Mouse (Mus musculus) hindbrain, embryonic 12.5 days (tissue): ENCODE data around the gene Etnk1. TPM values are rescaled to one million over a fixed set of nuclear protein-coding genes. Genes with fewer than 3 reads are reported as not detected.

ENCODE experiments used
- ATAC-seq: fragments of 200-750 bp; cut with Nextera tagmentation; 2 replicates; pipeline ENCODE4 v1.8.0; 2017; ENCODE audit warnings: moderate TSS enrichment; ENCODE audit not compliant: low FRiP score
- H3K27ac ChIP-seq: fragments of 300-500 bp; sonication (generic); 2 replicates; pipeline ENCODE4 v1.5.1; 2016; ENCODE audit warnings: mild to moderate bottlenecking
- H3K27me3 ChIP-seq: fragments of 300-500 bp; sonication (generic); 2 replicates; pipeline ENCODE4 v1.6.1; 2016; ENCODE audit warnings: mild to moderate bottlenecking
- H3K36me3 ChIP-seq: fragments of 300-500 bp; sonication (generic); 2 replicates; pipeline ENCODE4 v1.6.1; 2016; ENCODE audit warnings: mild to moderate bottlenecking
- H3K4me1 ChIP-seq: fragments of 300-500 bp; sonication (generic); 2 replicates; pipeline ENCODE4 v1.6.1; 2016
- H3K4me2 ChIP-seq: fragments of 300-500 bp; sonication (generic); replicated peaks from 2 replicates; pipeline ENCODE4 v1.6.1; 2016; ENCODE audit warnings: mild to moderate bottlenecking
- H3K4me3 ChIP-seq: fragments of 300-500 bp; sonication (generic); 2 replicates; pipeline ENCODE4 v1.5.1; 2016; ENCODE audit warnings: mild to moderate bottlenecking
- H3K9ac ChIP-seq: fragments of 300-500 bp; sonication (generic); 2 replicates; pipeline ENCODE4 v1.6.1; 2016; ENCODE audit warnings: mild to moderate bottlenecking, moderate library complexity
- H3K9me3 ChIP-seq: fragments of 300-500 bp; sonication (generic); replicated peaks from 2 replicates; pipeline ENCODE4 v1.6.1; 2016; ENCODE audit warnings: mild to moderate bottlenecking
- WGBS: fragments of 180-500 bp; shearing (Covaris S2); methylation state at CpG from one replicate; pipeline ENCODE4 v1.1.7; 2016; 5-methylcytosine and 5-hydroxymethylcytosine counted together
- polyA plus RNA-seq: library from polyadenylated mRNA; unstranded; fragments of >200 nt; fragmentation: Nextera tagmentation; extraction: Ambion mirVana; gene quantifications from 2 replicates; pipeline ENCODE4 v1.2.1, GENCODE M21; 2016

The Etnk1 gene
- polyA plus RNA-seq, 1 experiment from 2014 or later, result 45.9 TPM

DNA sequence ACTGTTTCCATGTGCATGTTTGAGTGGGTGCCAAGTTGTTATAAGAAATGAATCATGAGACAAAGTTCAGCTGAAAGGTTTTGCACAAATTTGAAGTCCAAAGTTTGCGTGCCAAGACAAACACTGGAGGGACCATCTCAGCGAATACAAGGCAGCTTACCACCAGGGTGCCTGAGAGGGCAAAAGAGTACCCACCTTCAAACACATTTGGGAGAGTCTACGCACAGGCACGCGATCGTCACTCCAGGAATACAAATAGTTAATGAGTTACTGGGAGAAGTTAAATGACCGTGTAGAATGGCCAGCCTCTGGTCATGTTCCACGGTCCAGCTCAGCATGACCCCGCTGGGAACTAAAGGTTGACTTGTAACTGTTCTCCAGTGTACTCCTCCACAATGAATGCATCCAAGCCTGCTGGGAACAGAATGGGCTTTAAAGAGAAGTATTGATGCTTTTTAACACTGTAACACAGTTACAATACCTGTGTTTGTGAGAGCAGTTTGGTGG, 14.6 kb upstream of the Etnk1 start:
- Histone ChIP-seq H3K27ac (no peak overlapping the region), H3K4me1 (0 out of 2 replicates have a peak, but pooled peaks cover 9% of the 10 kb centered on the region), H3K9me3 (no peaks in the 10 kb centered on the region), H3K4me3 (no peak overlapping the region), H3K9ac (no peak overlapping the region), H3K36me3 (no peaks in the 10 kb centered on the region), H3K4me2 (no peak overlapping the region), H3K27me3 (0 out of 2 replicates have a peak, but pooled peaks cover 3% of the 10 kb centered on the region)
- 15% methylated on average over 9 of the region's 9 CpGs for WGBS
- ATAC-seq, result no peak

DNA sequence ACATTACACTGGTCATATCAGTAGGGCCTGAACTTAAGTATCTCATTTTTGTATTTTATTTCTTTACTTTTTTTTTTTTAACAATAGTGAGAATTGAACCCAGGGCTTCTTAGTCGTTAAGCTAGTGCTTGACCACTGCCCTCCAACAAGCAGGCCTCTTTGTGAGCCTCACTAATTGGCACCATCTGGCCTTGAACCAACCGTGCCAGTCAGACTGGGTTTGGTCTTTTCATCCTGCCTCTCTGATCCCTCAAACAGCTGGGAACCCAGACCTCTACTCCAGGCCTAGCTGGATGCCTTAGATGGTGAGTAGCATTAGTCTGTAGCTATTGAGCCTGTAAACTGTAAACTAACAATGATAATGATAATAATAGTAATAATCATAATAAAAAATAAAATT, 13.9 kb upstream of the Etnk1 start:
- Histone ChIP-seq H3K4me2 (no peak overlapping the region), H3K27me3 (0 out of 2 replicates have a peak, but pooled peaks cover 3% of the 10 kb centered on the region), H3K9me3 (no peaks in the 10 kb centered on the region), H3K36me3 (no peaks in the 10 kb centered on the region), H3K4me1 (0 out of 2 replicates have a peak, but pooled peaks cover 9% of the 10 kb centered on the region), H3K27ac (no peak overlapping the region), H3K4me3 (no peak overlapping the region), H3K9ac (no peak overlapping the region)
- WGBS, result 23% methylated on average over 2 of the region's 2 CpGs
- ATAC-seq, result no peak

DNA sequence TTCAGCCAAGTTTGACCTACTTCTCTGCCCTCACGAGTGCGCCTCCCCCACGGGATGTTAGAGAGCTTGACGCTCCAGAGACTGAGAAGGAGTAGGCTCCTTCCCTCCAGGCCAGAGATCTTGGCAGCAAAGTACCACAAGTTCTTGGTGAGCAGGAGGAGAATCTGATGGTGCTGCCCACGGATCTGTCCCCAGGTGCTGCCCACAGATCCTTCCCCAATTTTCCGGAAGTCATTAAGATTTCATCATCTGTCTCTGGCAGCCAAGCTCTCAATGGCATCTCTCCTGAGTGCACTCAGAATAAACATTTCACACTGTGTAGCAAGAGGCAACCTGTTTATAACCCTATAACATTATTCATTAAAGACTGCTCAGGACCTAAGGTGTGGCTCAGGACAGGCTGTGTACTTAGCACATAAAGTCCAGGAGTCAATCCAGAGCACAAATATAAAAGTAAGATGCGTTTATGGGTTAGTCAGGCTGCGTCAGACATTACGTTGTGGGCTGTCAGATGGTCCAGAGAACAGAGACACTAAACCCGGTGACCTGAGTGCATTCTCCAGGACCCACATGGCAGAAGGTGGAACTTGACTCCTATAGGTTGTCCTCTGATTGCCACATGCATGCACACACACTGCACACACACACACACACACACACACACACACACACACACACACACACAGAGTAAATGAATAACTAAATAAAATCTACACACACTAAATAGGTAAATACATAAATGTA, 13.1 kb upstream of the Etnk1 start:
- Histone ChIP-seq H3K27me3 (0 out of 2 replicates have a peak, but pooled peaks cover 3% of the 10 kb centered on the region), H3K4me2 (no peak overlapping the region), H3K9ac (no peak overlapping the region), H3K4me3 (no peak overlapping the region), H3K27ac (no peak overlapping the region), H3K9me3 (no peaks in the 10 kb centered on the region), H3K4me1 (0 out of 2 replicates have a peak, but pooled peaks cover 9% of the 10 kb centered on the region), H3K36me3 (no peaks in the 10 kb centered on the region)
- no peak for ATAC-seq
- 70% methylated on average over 10 of the region's 10 CpGs for WGBS

GRCm38 (mm10) chr6:143154885-143155284, 12.1 kb upstream of the Etnk1 start:
- no peak overlapping the region for H3K9ac ChIP-seq
- no peak overlapping the region for H3K4me2 ChIP-seq
- no peak overlapping the region for H3K27ac ChIP-seq
- H3K4me3 ChIP-seq, result no peak overlapping the region
- no peak for ATAC-seq
- no peaks in the 10 kb centered on the region for H3K9me3 ChIP-seq
- H3K27me3 ChIP-seq, result 0 out of 2 replicates have a peak, but pooled peaks cover 3% of the 10 kb centered on the region
- WGBS, result 75% methylated on average over 13 of the region's 13 CpGs
- H3K36me3 ChIP-seq, result no peaks in the 10 kb centered on the region
- 0 out of 2 replicates have a peak, but pooled peaks cover 7% of the 10 kb centered on the region for H3K4me1 ChIP-seq

DNA sequence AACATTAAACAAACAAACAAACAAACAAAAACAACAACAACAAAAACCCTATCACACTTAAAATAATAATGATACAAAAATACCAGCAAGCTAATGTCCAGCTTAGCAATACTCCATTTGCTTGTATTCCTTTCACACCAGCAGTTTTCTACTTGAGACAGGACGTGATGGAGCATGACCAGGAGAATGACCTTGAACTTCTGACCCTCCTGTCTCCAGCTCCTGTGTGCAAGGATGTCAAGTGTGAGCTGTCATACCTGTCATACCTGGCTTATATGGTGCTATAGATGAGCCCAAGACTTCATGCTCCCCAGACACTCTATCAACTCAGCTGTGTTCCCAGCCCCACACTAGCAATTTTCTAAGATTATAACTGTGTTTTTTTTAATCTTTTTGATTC, 11.0 kb upstream of the Etnk1 start:
- no peak for ATAC-seq
- 56% methylated on average over 1 of the region's 1 CpGs for WGBS

GRCm38 (mm10) chr6:143156684-143157083, 10.3 kb upstream of the Etnk1 start:
- no peaks in the 10 kb centered on the region for H3K9me3 ChIP-seq
- WGBS, result 91% methylated on average over 7 of the region's 7 CpGs
- no peak for ATAC-seq
- H3K9ac ChIP-seq, result no peak overlapping the region
- no peak overlapping the region for H3K27ac ChIP-seq
- H3K4me2 ChIP-seq, result no peak overlapping the region
- H3K4me1 ChIP-seq, result 0 out of 2 replicates have a peak, but pooled peaks cover 7% of the 10 kb centered on the region
- no peak overlapping the region for H3K4me3 ChIP-seq
- no peaks in the 10 kb centered on the region for H3K36me3 ChIP-seq
- 0 out of 2 replicates have a peak, but pooled peaks cover 3% of the 10 kb centered on the region for H3K27me3 ChIP-seq

More for the DNA sequence above, 11.0 kb upstream of the Etnk1 start:
- Histone ChIP-seq H3K36me3 (no peaks in the 10 kb centered on the region), H3K4me3 (no peak overlapping the region), H3K27me3 (0 out of 2 replicates have a peak, but pooled peaks cover 3% of the 10 kb centered on the region), H3K4me1 (0 out of 2 replicates have a peak, but pooled peaks cover 7% of the 10 kb centered on the region), H3K9me3 (no peaks in the 10 kb centered on the region), H3K4me2 (no peak overlapping the region), H3K9ac (no peak overlapping the region), H3K27ac (no peak overlapping the region)

DNA sequence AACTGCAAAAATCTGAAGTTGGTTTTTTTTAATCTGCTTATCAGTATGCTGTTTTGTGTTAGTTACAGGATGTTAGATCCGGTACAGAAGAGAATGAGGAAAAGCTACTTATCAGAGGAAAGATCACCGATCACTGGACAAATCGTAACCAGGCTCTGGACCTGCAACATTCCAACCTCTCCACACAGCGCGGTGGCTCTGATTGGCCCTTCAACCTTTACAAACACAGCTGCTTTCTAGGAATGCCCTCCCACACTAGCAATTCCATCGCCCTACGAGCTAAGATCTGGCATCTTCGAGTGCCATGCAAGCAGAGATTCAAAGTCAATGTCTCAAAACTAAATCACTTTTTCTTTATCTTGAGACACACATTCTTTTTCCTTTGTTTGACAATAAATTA, 9.6 kb upstream of the Etnk1 start:
- Histone ChIP-seq H3K27me3 (0 out of 2 replicates have a peak, but pooled peaks cover 3% of the 10 kb centered on the region), H3K9me3 (no peaks in the 10 kb centered on the region), H3K4me3 (no peak overlapping the region), H3K9ac (no peak overlapping the region), H3K27ac (no peak overlapping the region), H3K36me3 (no peaks in the 10 kb centered on the region), H3K4me1 (0 out of 2 replicates have a peak, but pooled peaks cover 9% of the 10 kb centered on the region), H3K4me2 (no peak overlapping the region)
- WGBS, result 90% methylated on average over 8 of the region's 8 CpGs
- ATAC-seq, result no peak

- no peak overlapping the region for H3K9ac ChIP-seq
- WGBS, result 89% methylated on average over 6 of the region's 6 CpGs
- no peaks in the 10 kb centered on the region for H3K36me3 ChIP-seq
- no peak overlapping the region for H3K27ac ChIP-seq
- H3K4me3 ChIP-seq, result no peak overlapping the region
- no peak overlapping the region for H3K4me2 ChIP-seq
- no peaks in the 10 kb centered on the region for H3K9me3 ChIP-seq
- H3K27me3 ChIP-seq, result no peaks in the 10 kb centered on the region; the same call in 1 of the 2 replicates
- 0 out of 2 replicates have a peak, but pooled peaks cover 4% of the 10 kb centered on the region for H3K4me1 ChIP-seq
- ATAC-seq, result no peak
Observed at GRCm38 (mm10) chr6:143160572-143161231, 6.3 kb upstream of the Etnk1 start.

- no peak for ATAC-seq
- no peak overlapping the region for H3K27ac ChIP-seq
- no peaks in the 10 kb centered on the region for H3K9me3 ChIP-seq
- H3K9ac ChIP-seq, result no peak overlapping the region
- 58% methylated on average over 11 of the region's 12 CpGs for WGBS
- H3K36me3 ChIP-seq, result no peaks in the 10 kb centered on the region
- H3K4me3 ChIP-seq, result no peak overlapping the region
- H3K27me3 ChIP-seq, result no peaks in the 10 kb centered on the region; the same call in 1 of the 2 replicates
- H3K4me2 ChIP-seq, result no peak overlapping the region
- peaks cover 10% of the 10 kb centered on the region; the same call in 1 of the 2 replicates for H3K4me1 ChIP-seq
Observed at GRCm38 (mm10) chr6:143162161-143162877, 4.7 kb upstream of the Etnk1 start.

DNA sequence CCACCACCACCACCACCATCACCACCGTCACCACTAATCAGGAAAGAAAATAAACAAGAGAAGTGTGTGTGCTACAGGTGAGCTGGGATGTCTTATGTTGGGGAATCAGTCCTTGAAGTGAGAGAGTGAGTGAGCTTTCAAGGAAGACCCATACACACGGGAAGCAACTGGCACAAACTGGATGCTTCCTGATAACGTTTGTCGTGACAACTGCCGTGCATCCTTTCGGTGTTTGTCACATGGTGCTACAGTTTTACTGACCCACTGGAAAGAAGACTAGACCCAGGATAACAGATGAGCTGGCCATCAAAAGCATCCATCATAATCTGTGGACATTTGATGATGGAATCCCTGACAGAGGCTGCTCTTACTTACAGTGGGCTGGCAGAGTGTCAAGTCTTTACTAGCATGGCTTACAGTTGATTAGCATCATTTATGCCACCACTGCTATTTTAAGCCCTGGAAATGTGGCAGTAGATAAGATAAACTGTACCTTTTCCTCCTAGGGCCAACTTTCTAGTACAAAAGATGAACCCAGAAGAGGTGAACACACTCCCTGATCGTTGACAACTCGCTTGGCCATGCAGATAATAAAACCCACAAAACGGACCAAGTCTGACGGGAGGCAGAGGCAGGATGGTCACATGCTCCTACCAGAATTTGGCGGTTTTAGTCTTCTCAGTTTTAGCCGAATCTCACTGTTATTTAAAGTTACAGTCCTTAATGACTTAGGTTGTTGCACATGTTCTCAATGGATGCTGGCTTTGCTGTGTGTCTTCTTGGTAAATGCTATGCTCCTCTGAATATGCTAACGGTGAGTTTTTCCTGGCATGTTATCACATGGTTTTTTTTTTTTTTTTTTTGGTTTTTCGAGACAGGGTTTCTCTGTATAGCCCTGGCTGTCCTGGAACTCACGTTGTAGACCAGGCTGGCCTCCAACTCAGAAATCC, 2.8 kb upstream of the Etnk1 start:
- WGBS, result 88% methylated on average over 15 of the region's 15 CpGs
- no peaks in the 10 kb centered on the region for H3K36me3 ChIP-seq
- peaks cover 20% of the 10 kb centered on the region for H3K4me1 ChIP-seq
- H3K9me3 ChIP-seq, result no peaks in the 10 kb centered on the region
- H3K4me3 ChIP-seq, result no peak overlapping the region
- no peak for ATAC-seq
- no peak overlapping the region for H3K9ac ChIP-seq
- no peak overlapping the region for H3K27ac ChIP-seq
- H3K27me3 ChIP-seq, result no peaks in the 10 kb centered on the region; the same call in 1 of the 2 replicates
- H3K4me2 ChIP-seq, result no peak overlapping the region

GRCm38 (mm10) chr6:143164906-143165255, 2.1 kb upstream of the Etnk1 start:
- Histone ChIP-seq H3K9me3 (no peaks in the 10 kb centered on the region), H3K9ac (no peak overlapping the region), H3K4me3 (no peak overlapping the region), H3K27me3 (no peaks in the 10 kb centered on the region; the same call in 1 of the 2 replicates), H3K36me3 (no peaks in the 10 kb centered on the region), H3K4me1 (peaks cover 25% of the 10 kb centered on the region), H3K27ac (no peak overlapping the region), H3K4me2 (no peak overlapping the region)
- 86% methylated on average over 8 of the region's 8 CpGs for WGBS
- no peak for ATAC-seq
